Mouse (Mus musculus): ENCODE measurements around the gene Gm21976.

DNA sequence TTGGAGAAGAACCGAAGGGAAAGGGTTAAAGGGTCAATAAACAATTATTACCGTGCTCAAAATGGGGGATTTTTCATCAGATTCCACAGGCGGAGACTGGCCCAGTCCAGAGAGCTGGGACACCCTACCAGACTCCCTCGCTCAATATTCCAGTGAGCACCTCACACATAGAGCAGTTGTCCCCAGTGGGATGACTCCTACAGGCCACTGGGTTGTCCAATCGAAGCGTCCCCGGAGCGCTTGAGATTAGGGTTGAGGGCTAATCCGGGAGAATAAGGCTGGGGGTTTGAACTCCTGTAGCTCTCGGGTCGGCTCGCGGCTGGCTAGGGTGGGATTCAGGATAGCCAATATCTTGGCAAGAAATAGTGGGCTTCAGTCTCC is 74.0 kb downstream of the Gm21976 start:
- TF ChIP-seq CTCF (IDR thresholded peaks at IDR 0.05; ENCODE audit: extremely low read depth, insufficient read length, insufficient replicate concordance, low read depth, low read length): no peak
- no peak for TF ChIP-seq POLR2A (IDR thresholded peaks at IDR 0.05; ENCODE audit: low read depth, low read length)
